Mouse (Mus musculus) monocyte, adult 5-6 weeks (primary cell): ENCODE results near the gene Galnt13. TPM values are rescaled to one million over a fixed set of nuclear protein-coding genes. Genes with fewer than 3 reads are reported as not detected.
"Not testable (repeated sequence)": the region's sequence is repeated elsewhere in the genome, so short reads cannot be mapped to it uniquely, and the experiment has no call there.

ENCODE experiments used
- ATAC-seq: fragments of 153-309, 156-312 bp; replicated peaks from 2 replicates; pipeline ENCODE4 v1.8.0; 2017; ENCODE audit warnings: mild to moderate bottlenecking; ENCODE audit not compliant: low TSS enrichment, insufficient number of reproducible peaks, severe bottlenecking, poor library complexity, low FRiP score
- total RNA-seq: library from RNA; stranded (forward); fragments of 200-1000, 200-491, 200-594 nt; gene quantifications from 3 replicates; pipeline ENCODE4 v1.2.3, GENCODE M21; 2017

Gene Galnt13
- total RNA-seq, 1 experiment from 2014 or later: not detected

DNA sequence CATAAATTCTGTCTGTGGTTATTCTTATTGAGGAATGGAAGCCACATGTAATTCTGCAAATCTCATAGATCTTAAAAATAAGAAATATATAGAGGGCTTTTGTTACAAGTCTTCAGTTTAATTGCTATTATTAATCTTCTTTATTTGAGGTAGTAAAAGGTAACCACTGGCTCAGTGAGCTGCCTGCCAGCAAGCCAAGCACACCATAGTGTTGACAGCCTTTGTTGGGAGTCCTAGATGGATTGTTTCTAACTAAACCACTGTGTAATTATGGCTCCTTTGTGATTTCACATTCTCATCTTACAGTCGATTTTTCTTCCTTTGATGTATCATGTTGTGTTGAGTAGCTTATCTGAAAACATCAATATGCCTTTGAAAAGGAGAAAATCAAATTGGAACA is 405.1 kb downstream of the Galnt13 start:
- no peak for ATAC-seq

DNA sequence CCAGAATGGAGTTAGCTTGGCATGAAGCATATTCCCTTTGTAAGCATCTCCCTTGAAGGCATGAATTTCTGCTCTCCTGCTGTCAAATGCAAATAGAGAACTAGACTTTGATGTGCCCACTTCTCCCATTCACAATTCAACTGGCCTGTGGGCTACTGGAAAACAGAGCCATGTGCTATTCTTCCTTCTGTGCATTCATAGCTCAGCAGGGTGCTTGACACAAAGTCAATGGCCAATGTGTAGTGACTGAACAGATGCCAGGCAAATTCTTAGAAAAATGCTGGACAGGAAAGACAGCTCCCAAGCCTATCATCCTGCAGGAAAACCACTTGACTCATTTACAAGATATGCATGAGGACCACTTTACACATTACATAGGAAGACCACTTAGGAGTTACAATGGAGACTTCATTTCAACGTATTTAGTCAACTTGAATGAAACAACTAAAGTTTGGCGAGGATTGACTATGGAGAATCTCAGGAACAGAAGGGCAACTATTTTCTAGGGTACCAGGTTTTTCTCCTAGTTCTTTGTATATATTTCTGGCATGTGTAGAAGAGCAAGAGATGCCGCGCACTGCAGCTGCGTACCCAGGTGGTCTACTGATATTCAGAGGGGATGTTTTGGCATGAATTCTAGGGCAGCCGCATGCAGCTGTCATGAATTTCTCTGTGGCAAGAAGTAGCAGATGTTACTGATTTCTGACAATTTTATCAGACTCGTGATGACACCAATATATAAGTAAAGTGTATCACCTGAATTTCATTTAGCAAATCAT is 470.4 kb downstream of the Galnt13 start:
- ATAC-seq: no peak

DNA sequence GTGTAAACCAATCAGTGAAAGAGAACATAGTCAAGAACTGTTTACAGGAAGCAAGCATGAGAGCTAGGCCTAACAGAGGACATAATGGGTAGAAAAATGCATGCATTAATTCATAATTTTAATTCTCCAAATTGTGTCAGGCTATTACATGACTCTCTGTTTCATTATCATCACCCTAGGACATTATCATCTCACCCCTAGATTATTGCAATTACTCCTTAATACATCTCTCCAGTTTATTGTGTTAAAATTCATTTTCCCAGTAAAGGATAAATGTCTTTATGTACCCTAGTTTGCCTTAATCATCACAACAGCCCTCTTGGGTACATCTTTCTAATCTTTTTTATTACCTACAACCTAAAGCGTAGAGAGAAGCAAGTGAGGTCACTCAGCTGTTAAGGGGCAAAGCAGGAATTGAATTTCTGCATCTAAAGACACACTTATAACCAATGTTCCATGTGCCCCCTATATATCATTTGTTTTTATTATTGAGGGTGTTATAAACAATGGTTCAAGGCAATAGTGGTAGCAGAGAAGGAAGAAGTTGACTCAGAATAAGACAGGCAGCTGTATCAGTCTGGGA is 479.1 kb downstream of the Galnt13 start:
- ATAC-seq: no peak

DNA sequence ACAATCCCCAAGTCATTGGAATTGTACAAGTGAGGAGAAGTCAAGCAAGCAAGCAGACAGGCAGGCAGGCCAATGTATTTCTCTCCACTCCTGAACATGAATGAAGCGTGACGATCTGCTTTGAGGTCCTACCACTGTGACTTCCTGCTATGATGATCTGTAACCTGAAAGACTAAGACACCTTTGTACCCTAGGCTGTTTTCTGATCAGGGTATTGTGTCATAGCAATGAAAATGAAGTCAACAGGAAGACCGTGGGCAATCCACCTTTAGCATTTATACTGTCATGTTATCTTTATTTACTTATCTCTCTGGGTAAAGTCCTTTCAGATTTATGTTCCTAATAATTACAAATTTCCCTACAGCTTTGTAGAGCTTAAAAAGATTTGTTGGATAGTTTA is 500.3 kb downstream of the Galnt13 start:
- no peak for ATAC-seq

DNA sequence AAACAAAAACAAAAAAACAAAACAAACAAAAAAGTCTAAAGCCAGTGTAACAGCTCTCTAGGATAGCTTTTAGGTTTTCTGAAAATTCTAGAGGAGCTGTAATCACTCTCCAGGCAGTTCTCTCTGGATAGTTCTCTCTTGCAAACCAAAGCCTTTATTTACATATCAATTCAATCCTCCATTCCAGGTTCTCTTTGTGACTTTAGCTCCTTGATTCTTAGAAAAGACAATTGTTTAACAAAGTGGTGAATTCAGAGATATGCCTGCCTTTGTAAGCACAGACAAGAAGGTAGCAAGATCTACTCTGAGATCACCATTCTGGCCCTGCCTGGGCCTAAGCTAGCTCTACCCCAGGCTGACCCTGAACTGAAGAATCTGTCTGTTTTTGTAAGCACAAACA is 501.2 kb downstream of the Galnt13 start:
- ATAC-seq: no peak

DNA sequence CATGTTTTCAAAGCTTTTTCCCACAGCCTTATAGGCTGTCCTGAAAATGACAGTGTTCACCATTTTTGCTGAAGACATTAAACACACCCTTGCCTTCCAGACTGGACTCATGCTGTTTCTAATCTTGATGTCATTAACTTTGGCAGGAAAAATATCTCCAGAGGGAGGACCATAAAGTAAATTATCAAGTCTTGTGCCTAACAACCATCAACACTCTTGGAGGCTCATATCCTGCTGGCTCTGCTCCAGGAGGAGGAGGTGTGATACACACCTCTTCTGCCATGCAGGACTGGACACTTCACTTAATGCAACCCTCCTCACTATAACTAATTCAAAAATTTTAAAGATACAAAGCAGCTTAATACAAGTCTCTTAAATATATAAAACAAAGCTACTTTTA is 502.0 kb downstream of the Galnt13 start:
- ATAC-seq: no peak

DNA sequence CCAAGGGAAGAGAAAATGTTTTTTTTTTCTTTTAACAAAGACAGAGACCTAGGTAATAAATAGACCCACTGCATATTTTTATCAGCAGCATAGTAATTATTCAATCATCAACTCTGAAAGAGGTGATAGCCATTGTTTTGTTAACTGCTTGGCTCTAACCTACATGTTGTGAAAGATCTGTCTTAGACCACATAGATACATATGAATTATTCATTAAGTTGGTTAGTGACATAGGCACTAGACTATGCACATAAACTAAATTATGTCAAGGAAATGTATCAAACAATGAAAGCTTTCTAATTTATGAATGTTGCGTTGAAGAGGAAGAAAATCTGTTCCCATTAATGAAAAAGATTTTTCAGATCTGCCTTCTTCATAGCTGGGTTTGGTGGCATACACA is 507.3 kb downstream of the Galnt13 start:
- ATAC-seq: no peak

DNA sequence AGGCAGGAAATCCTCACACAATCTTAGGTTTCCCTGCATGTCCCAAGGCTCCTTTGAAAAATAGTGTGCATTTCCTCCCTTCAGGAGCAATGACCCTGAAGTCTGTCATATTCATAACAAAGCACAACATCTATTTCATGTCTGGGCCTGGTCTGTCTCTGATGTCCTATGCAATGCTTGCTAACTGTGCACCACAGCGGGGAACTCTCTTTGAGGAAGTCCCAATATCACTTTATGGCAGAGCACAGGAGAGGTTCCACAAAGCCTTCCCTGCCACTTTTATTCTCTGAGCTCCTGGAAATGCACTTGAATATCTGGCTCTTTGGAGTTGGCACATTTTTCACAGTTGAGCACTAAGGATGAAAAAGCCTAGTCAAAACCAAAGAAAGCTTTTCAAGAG is 547.7 kb downstream of the Galnt13 start:
- ATAC-seq: no peak

DNA sequence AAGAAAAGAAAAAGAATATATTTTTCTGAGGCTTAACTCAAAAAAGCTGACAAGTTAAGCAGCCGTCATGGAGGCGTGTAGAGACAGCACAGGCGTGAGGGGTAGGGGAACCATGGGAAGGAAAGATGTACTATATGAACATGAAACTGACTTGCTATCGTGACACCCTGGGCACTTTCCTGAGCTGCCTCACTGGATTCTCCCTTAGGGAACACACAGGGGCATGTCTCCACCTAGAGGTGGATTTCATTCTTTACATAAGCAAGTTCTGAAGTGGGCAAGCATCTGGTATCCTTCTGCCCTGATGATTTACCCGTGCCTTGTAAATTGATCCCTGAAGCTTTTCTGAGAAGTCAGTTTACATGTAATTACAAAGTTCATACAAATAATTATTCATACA is 586.4 kb downstream of the Galnt13 start:
- ATAC-seq: not testable (repeated sequence)

DNA sequence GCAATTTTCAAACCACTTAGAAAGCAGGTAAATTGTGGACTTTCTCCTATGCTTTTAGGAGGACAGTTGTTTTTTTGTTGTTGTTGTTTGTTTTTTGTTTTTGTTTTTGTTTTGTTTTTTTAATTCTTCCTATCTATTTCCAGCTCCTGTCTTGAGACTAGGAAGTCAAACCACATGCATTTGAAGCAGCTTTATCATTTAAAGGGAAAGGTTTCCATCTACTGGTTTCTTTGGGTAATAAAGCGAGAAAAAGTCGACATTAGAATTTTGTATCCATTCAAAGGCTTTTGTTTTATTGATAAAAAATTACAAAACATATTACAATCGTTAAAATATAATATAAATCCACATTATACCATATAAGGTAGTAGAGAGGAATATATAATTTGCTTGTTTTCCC is 598.5 kb downstream of the Galnt13 start:
- no peak for ATAC-seq

DNA sequence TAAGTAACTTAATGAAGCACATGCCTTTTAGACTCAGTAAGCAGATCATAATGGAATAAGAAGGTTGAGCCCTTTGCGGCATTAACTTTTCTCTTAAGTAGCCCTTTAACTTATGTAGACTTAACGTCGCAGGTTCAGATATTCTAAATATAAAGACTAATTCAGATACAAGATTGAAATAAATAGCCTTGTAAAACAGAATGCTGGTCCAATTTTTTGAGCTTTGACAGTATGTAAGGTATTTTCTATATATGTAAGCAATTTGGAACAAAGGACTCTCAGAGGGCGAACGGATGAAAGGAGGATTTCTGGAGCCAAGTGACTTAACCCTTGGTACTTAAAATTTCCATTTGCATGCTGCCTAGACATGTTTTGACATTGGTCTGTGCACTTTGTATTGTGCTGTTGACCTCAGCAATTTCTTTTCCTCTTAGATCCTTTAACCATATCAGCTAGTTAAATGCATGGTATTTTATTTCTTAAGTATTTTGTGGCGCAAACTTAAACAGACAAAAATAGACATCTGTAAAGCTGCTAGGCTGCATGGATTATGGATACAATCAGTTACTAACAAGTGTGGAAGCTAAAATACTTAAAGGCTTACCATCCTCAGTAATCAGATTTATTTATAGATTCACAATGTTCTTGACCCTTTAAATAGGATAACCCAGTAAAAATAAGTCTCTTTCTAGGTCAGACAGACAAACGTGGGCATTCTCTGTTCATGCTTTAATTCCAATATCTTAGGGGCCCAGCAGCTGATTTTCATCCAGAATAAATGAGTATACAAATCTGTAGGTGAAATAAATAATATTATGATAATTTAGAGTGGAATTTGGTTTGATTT is 629.6 kb downstream of the Galnt13 start:
- no peak for ATAC-seq

DNA sequence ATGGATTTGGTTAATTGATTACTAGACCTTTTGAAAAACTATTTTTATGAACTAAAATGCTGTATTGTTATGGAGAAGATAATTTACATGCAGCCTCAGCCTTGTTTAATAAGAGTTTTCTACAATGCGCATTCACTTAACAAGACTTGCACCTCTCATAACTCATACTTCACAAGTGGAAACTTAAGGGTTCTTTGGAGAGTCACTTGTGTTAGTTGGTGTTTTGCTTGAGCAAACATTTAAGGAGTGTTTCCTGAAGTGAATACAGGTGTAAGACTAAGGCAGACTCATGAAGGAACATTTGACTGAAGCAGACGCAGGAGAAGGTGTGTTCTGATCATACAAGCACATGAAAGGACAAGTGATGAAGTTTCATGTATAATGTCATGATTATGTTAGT is 649.5 kb downstream of the Galnt13 start:
- ATAC-seq: no peak

DNA sequence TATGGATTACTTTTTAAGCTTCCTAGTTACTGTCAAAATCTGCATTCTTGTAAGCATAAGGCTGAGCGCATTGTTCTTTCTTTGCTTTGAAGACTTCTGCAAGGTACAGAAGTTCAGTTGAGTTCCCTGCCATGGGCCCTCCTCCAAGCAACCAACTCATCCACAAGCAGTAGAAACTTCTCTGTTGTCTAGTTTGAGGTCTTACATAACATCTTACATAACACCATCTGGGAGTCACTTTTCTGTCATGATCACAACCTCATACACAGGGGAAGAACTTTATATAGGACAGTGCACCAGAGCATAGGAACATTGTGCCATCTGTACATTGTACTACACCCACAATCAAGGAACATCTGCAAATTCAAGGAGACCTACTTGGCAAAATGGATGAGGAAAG is 651.9 kb downstream of the Galnt13 start:
- no peak for ATAC-seq

DNA sequence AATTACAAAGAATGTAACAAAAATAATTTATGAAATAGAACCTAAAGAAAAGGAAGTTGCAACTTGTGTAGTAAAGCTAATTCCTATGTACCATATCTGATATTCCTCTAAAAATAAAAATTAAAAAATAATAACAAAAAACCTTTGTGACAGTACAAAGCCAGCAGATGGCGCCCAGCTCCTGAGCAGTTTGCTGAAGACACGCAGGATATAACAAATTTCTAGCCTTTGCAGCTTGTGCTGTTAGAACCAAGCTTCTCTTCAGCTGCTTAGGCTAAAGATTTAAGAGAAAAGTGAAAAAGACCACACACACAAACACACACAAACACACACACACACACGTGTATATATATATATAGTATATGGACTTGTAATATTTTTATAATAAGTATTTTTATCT is 654.2 kb downstream of the Galnt13 start:
- no peak for ATAC-seq

DNA sequence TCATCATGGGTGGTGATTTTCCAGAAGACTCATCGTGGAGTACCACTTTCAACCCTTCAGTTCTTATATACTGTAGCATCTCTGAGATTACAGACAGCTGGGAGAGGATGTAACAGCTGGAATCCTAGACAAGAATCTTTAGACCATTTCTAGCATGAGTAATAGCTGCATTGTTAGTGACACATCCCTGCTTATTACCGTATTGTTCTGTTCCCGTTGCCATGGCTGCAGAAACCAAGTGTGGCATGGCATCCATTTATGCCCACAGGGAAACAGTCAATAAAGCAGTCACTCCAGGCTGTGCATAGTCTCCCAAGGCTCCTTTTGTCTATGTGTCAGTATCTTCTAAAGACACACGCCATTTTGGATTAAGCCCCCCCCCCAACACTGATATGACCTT is 655.4 kb downstream of the Galnt13 start:
- no peak for ATAC-seq

DNA sequence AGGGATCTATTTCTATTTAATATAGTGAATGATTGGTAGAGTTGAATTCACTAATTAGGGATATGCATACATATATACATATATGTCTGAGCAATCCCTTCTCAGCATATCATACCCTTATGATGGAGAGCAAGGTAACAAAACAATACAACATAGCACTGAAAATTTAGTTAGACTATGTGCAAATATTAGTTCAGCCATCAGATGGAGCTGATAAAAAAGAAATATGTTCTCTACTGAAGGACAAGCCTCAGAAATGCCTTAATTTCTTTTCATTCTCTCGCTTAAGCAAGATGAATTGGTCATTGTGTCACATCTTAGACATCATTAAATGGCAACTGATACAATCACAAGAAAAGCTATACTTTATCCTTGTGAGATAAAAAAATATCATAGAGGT is 663.0 kb downstream of the Galnt13 start:
- no peak for ATAC-seq

DNA sequence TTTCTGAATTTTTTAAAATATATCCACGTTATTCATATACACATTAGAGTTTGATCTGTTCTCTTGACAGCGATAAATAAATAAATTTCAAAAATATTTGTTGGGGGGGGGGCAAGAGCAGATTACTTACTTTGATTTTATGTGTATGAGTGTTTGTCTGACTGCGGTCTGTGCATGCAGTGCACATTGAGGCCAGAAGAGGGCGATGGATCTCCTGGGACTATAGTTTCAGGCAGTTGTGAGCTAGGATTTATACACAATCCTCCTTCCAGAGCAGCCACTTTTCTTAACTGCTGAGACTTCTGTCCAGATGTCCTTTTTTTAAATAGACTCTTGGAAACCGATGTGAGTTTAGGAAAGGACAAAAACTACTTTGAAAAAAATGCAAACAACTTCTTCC is 665.2 kb downstream of the Galnt13 start:
- no peak for ATAC-seq

DNA sequence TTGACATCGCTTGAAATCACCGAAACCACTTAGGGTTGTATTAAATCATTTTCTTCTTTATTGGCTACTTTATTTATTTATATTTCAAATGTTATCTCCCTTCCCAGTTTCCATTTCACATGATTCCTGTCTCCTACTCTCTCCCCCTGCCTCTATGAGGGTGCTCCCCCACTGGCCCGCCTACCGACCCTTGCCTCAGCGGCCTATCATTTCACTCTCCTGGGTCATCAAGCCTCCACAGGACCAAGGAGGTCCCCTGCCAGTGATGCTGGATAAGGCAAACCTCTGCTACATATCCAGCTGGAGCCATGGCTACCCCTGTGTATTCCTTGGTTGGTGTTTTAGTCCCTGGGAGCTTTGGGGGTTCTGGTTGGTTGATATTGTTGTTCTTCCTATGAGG is 667.4 kb downstream of the Galnt13 start:
- no peak for ATAC-seq

DNA sequence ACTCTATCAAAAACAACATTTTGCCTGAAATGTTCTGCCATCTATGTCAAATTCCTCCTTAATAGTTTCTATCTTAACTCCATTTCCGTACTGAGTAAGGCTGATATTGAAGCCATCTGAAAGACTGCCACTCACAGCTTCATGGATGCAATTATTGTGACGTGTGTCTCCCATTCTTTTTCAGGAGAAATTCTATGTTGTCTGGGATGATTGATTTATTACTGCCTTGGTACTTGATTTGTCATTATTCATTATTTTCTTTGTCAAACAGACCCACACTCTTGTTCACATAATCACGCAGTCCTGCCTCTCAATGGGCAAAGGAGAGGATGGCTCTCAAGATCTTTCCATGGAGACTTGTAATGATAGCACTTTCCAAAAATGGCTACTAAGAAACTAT is 671.7 kb downstream of the Galnt13 start:
- ATAC-seq: no peak

DNA sequence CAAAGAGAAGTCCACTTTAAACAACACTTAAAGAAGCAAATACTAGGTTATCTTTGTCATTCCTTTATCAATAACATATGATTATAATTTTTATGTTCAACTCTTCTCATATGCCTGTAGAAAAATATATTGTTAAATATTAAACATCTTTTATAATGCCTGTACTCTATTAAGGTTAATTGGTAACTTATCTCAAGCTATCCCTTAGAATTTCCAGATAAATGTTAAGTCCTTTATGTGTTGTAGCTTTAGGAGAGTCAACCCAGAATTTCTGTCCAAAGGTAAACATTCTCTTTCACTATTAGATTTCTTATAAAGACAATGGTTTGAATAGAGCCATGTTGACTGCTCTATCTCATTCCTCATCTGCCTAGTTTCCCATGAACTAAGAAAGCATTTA is 717.0 kb downstream of the Galnt13 start:
- no peak for ATAC-seq
